8 mouse cellular contexts compared by ENCODE assay signal in genomic region chr17:83526091-83526561, GRCm38 (mm10). TPM values are rescaled to one million over a fixed set of nuclear protein-coding genes. Genes with fewer than 3 reads are reported as not detected.
DNase-seq lines count a peak whose midpoint lies in the region; ATAC-seq lines count a peak whose summit lies in the region.

No protein-coding gene starts in this region.

- no peaks in the 10 kb centered on the region for H3K36me3 ChIP-seq in kidney, embryonic 14.5 days (ENCODE audit: control insufficient read depth, insufficient read depth, low read length)
- no peaks in the 10 kb centered on the region for H3K36me3 ChIP-seq in neural tube, embryonic 14.5 days (ENCODE audit: control insufficient read depth, insufficient read depth, low read length)

- H3K9ac ChIP-seq in kidney, embryonic 14.5 days (ENCODE audit: low read depth, low read length): no peak overlapping the region
- H3K9ac ChIP-seq in neural tube, embryonic 14.5 days (replicated peaks; ENCODE audit: low read depth, low read length): 0 out of 2 replicates have a peak overlapping the region, but pooled peaks have one; percentile 11

- no peaks in the 10 kb centered on the region for H3K9me3 ChIP-seq in kidney, embryonic 14.5 days (ENCODE audit: control insufficient read depth, low read length)
- H3K9me3 ChIP-seq in neural tube, embryonic 14.5 days (ENCODE audit: control insufficient read depth, low read length): no peaks in the 10 kb centered on the region

- ATAC-seq in kidney, embryonic 14.5 days (ENCODE audit: low FRiP score, low TSS enrichment): peak; percentile 18; the same call in 1 of the 2 replicates
- ATAC-seq in neural tube, embryonic 14.5 days (ENCODE audit: low read depth): peak; percentile 28; the same call in 1 of the 2 replicates

- no peak overlapping the region for H3K4me3 ChIP-seq in kidney, embryonic 14.5 days (ENCODE audit: low read length)
- H3K4me3 ChIP-seq in neural tube, embryonic 14.5 days (ENCODE audit: low read depth, low read length): no peak overlapping the region

- peak overlapping the region; percentile 85 for H3K27ac ChIP-seq in kidney, embryonic 14.5 days (ENCODE audit: low read depth, low read length)
- H3K27ac ChIP-seq in neural tube, embryonic 14.5 days (ENCODE audit: low read depth, low read length): 0 out of 2 replicates have a peak overlapping the region, but pooled peaks have one; percentile 39

- no peak overlapping the region for H3K4me2 ChIP-seq in kidney, embryonic 14.5 days (replicated peaks; ENCODE audit: low read depth, low read length)
- H3K4me2 ChIP-seq in neural tube, embryonic 14.5 days (ENCODE audit: low read depth, low read length): no peak overlapping the region

- H3K27me3 ChIP-seq in kidney, embryonic 14.5 days (ENCODE audit: control insufficient read depth, insufficient read depth, low read length): no peaks in the 10 kb centered on the region
- H3K27me3 ChIP-seq in neural tube, embryonic 14.5 days (ENCODE audit: control insufficient read depth, insufficient read depth, low read length): no peaks in the 10 kb centered on the region

- no peak for DNase-seq in kidney, adult 8-10 months
- peak; percentile 60 for DNase-seq in embryo, embryonic 10.5 days (ENCODE audit: low spot score)
- DNase-seq in kidney, postnatal 10 days: peak; percentile 34
- DNase-seq in layer of hippocampus, postnatal 10 days (ENCODE audit: low spot score in 2 of 2): no peak
- no peak for DNase-seq in gastrocnemius, postnatal 14 days
- no peak for DNase-seq in spleen, postnatal 14 days (ENCODE audit: low spot score in 2 of 2)

- intact Hi-C loops in gastrocnemius, postnatal 14 days (cut with DNase I; ENCODE audit: low total_unique reads): no loop called here

- WGBS in kidney, embryonic 14.5 days: 7% methylated on average over 5 of the region's 5 CpGs
- 5% methylated on average over 5 of the region's 5 CpGs for WGBS in neural tube, embryonic 14.5 days

- H3K4me1 ChIP-seq in kidney, embryonic 14.5 days (ENCODE audit: control insufficient read depth, insufficient read depth, low read length): peaks cover 34% of the 10 kb centered on the region
- H3K4me1 ChIP-seq in neural tube, embryonic 14.5 days (ENCODE audit: control insufficient read depth, insufficient read depth, low read length): peaks cover 14% of the 10 kb centered on the region

RNA-seq across cellular contexts. Expression of gene Cox7a2l, which starts 9.0 kb away (rescaled TPM):
- 199 and 214 TPM in 2 replicates for polyA plus RNA-seq in kidney, embryonic 14.5 days (2014; fragmentation: Nextera tagmentation; extraction: Ambion mirVana)
- polyA plus RNA-seq in neural tube, embryonic 14.5 days (2014; fragmentation: Nextera tagmentation; extraction: Ambion mirVana): 205 and 209 TPM in 2 replicates
- total RNA-seq in layer of hippocampus, postnatal 10 days (2021): 100 to 1,000 TPM; 177 to 189 TPM
- total RNA-seq in gastrocnemius, postnatal 14 days (2021): 100 to 1,000 TPM; 129 to 148 TPM

Comparison
In these comparisons a context has a peak if more than half of its experiments do, and no peak if none do; other contexts are left out.
1. DNase-seq: peak in embryo, embryonic 10.5 days (single experiment) and kidney, postnatal 10 days (single experiment); none in kidney, adult 8-10 months (0 of 2), layer of hippocampus, postnatal 10 days (0 of 2), gastrocnemius, postnatal 14 days (single experiment) and spleen, postnatal 14 days (0 of 2).